Mouse (Mus musculus) stomach, embryonic 14.5 days (tissue): ENCODE results near the gene Samd4. TPM values are rescaled to one million over a fixed set of nuclear protein-coding genes. Genes with fewer than 3 reads are reported as not detected.

Experiments used
- ATAC-seq: fragments of 200-750 bp; cut with Nextera tagmentation; 2 replicates; pipeline ENCODE4 v1.8.0; 2017; ENCODE audit warnings: low read depth, moderate TSS enrichment; ENCODE audit not compliant: insufficient number of reproducible peaks, insufficient read depth, low FRiP score
- H3K27ac ChIP-seq: fragments of 300-500 bp; sonication (generic); 2 replicates; pipeline ENCODE4 v1.5.1; 2014; ENCODE audit warnings: mild to moderate bottlenecking, low read length, moderate library complexity, mixed read lengths
- H3K27me3 ChIP-seq: fragments of 300-500 bp; sonication (generic); 2 replicates; pipeline ENCODE4 v1.6.1; 2014; ENCODE audit warnings: low read length, control low read depth, mixed read lengths; ENCODE audit not compliant: control insufficient read depth, insufficient read depth
- H3K36me3 ChIP-seq: fragments of 300-500 bp; sonication (generic); 2 replicates; pipeline ENCODE4 v1.6.1; 2014; ENCODE audit warnings: mild to moderate bottlenecking, control low read depth, low read length, moderate library complexity, mixed read lengths; ENCODE audit not compliant: control insufficient read depth, insufficient read depth
- H3K4me1 ChIP-seq: fragments of 300-500 bp; sonication (generic); 2 replicates; pipeline ENCODE4 v1.6.1; 2014; ENCODE audit warnings: low read length, control low read depth, mixed read lengths; ENCODE audit not compliant: control insufficient read depth, insufficient read depth
- H3K4me2 ChIP-seq: fragments of 300-500 bp; sonication (generic); replicated peaks from 2 replicates; pipeline ENCODE4 v1.6.1; 2014; ENCODE audit warnings: low read depth, low read length, control low read depth
- H3K4me3 ChIP-seq: fragments of 300-500 bp; sonication (generic); 2 replicates; pipeline ENCODE4 v1.5.1; 2014; ENCODE audit warnings: low read depth, low read length, control low read depth
- H3K9ac ChIP-seq: fragments of 300-500 bp; sonication (generic); replicated peaks from 2 replicates; pipeline ENCODE4 v1.6.1; 2014; ENCODE audit warnings: low read depth, mild to moderate bottlenecking, control low read depth, low read length, moderate library complexity, mixed read lengths
- H3K9me3 ChIP-seq: fragments of 300-500 bp; sonication (generic); 2 replicates; pipeline ENCODE4 v1.6.1; 2016; ENCODE audit warnings: low read depth, low read length, control low read depth; ENCODE audit not compliant: control insufficient read depth
- WGBS: fragments of 180-500 bp; shearing (Covaris S2); extraction: QIAGEN DNeasy Blood & Tissue Kit; methylation state at CpG from one replicate; pipeline ENCODE4 v1.1.7; 2014; 5-methylcytosine and 5-hydroxymethylcytosine counted together
- polyA plus RNA-seq: library from polyadenylated mRNA; unstranded; fragments of >200 nt; fragmentation: Nextera tagmentation; extraction: Ambion mirVana; gene quantifications from 2 replicates; pipeline ENCODE4 v1.2.1, GENCODE M21; 2014

Samd4 gene
- polyA plus RNA-seq, 1 experiment from 2014 or later: 7.3 TPM

DNA sequence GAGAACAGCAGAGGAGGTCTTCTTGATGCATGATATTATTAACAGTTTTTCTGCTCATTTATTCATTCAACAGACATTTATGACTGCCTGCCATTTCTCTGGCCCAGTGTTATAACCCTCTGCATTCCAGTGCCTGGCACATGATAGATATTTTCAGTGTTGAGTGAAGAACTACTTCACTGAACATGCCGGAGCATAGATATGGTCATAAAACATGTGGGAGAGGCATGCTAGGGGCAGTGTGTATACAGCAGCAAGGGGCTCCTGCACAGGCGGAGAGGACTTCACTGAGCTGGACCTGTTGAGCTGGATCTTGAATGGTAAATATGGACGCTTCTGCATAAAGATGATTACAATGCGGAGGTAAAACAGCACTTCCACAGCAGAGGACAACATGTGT is 6.4 kb downstream of the Samd4 start:
- no peak for ATAC-seq
- Histone ChIP-seq H3K27ac (no peak overlapping the region), H3K27me3 (no peaks in the 10 kb centered on the region), H3K4me2 (no peak overlapping the region), H3K4me3 (no peak overlapping the region), H3K9me3 (no peaks in the 10 kb centered on the region), H3K4me1 (peaks cover 9% of the 10 kb centered on the region; the same call in 1 of the 2 replicates), H3K36me3 (no peaks in the 10 kb centered on the region), H3K9ac (no peak overlapping the region)
- 79% methylated on average over 4 of the region's 4 CpGs for WGBS

DNA sequence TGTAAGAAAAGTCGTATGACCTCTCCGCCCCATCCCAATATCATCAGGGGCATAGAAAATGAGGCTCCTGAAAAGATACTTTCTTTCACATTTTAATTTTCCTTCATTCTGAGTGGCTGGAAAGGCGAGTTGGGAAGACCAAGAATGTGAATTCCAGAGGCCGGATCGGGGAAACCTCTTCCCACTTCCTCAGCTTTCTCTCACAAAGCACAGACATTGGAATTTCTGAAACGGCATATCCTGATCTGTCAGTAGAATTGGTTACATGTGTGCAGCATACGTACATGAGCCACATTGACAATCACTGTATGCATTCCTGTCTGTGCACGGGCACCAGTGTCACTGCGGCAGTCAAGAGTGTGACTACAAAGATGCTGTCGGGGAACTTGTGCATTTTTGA is 11.3 kb downstream of the Samd4 start:
- no peak for ATAC-seq
- Histone ChIP-seq H3K9me3 (no peaks in the 10 kb centered on the region), H3K36me3 (no peaks in the 10 kb centered on the region), H3K4me1 (peaks cover 3% of the 10 kb centered on the region; the same call in 1 of the 2 replicates), H3K27ac (no peak overlapping the region), H3K4me3 (no peak overlapping the region), H3K4me2 (no peak overlapping the region), H3K27me3 (no peaks in the 10 kb centered on the region), H3K9ac (no peak overlapping the region)
- 82% methylated on average over 10 of the region's 10 CpGs for WGBS

DNA sequence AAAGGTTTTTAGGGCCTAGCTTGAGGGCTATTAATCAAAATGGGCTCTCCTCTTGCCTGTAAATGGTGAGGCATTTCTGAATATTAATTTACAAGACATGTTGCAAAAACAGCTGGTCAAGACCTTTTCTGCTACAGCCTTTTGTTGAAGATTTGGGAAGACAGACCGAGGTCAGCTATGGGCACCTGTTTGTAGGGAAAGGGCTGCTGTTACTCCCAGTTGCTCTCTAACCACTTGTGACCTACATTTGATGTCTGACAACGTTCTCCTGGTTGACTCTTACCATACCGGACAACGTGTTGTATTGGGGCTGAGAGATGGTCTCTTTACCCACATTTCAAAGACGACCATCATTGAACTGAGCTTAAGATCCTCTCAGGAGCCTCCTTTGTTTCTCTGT is 15.3 kb downstream of the Samd4 start:
- Histone ChIP-seq H3K27ac (no peak overlapping the region), H3K27me3 (no peaks in the 10 kb centered on the region), H3K4me1 (peaks cover 3% of the 10 kb centered on the region; the same call in 1 of the 2 replicates), H3K9ac (no peak overlapping the region), H3K9me3 (no peaks in the 10 kb centered on the region), H3K4me3 (no peak overlapping the region), H3K4me2 (no peak overlapping the region), H3K36me3 (no peaks in the 10 kb centered on the region)
- no peak for ATAC-seq
- 80% methylated on average over 5 of the region's 5 CpGs for WGBS

DNA sequence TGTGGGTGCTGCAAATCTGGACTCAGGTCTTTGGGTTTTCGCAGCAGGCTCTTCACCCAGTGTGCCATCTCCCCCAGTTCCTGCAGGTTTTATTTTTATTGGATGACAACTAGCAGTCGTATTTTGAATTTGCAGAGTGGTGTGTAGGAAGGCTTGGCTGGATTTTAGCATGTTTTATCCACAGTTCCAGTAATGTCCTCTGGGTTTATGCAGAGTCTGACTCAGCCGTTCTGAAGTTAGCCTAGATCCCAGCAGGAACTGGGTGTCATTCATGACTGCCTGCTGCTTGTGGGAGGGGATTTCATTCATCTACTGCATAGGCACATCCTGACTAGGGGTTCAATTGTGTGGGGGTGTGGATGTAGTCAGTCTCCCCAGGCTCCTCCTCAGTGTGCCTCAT is 16.0 kb downstream of the Samd4 start:
- H3K4me1 ChIP-seq: no peaks in the 10 kb centered on the region
- H3K27ac ChIP-seq: no peak overlapping the region
- no peak overlapping the region for H3K9ac ChIP-seq
- H3K9me3 ChIP-seq: no peaks in the 10 kb centered on the region
- no peaks in the 10 kb centered on the region for H3K27me3 ChIP-seq
- no peaks in the 10 kb centered on the region for H3K36me3 ChIP-seq
- no peak for ATAC-seq
- 64% methylated on average over 3 of the region's 3 CpGs for WGBS
- no peak overlapping the region for H3K4me2 ChIP-seq
- no peak overlapping the region for H3K4me3 ChIP-seq

- no peak overlapping the region for H3K4me2 ChIP-seq
- ATAC-seq: no peak
Measured at GRCm38 (mm10) chr14:46902498-46903087, 19.9 kb downstream of the Samd4 start.

DNA sequence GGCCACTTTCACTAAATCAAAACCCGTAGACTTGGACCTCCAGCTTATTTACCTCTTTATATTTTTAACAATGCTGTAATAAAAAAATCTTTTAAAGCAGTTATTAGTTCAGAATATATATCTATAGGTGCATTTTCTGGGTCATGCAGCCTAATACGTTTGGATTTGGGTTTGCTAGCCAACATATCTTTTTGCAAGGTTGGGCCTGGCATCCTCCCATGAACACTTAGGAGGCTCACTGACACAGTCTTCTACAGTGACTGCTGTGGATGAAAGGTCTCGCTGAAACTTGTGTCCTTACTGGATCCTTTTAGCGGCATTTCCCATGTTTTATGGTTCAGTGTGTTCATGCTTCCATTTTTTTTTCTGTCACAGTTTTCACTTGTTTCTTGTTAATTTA is 21.6 kb downstream of the Samd4 start:
- no peak overlapping the region for H3K27ac ChIP-seq
- no peak overlapping the region for H3K4me2 ChIP-seq
- H3K9ac ChIP-seq: no peak overlapping the region
- H3K27me3 ChIP-seq: no peaks in the 10 kb centered on the region
- H3K4me3 ChIP-seq: no peak overlapping the region
- H3K36me3 ChIP-seq: no peaks in the 10 kb centered on the region
- WGBS: 93% methylated on average over 4 of the region's 4 CpGs
- H3K4me1 ChIP-seq: no peaks in the 10 kb centered on the region
- no peak for ATAC-seq
- H3K9me3 ChIP-seq: no peaks in the 10 kb centered on the region

More at GRCm38 (mm10) chr14:46902498-46903087, 19.9 kb downstream of the Samd4 start:
- H3K36me3 ChIP-seq: no peaks in the 10 kb centered on the region
- no peak overlapping the region for H3K4me3 ChIP-seq
- no peaks in the 10 kb centered on the region for H3K9me3 ChIP-seq
- H3K27ac ChIP-seq: no peak overlapping the region
- no peak overlapping the region for H3K9ac ChIP-seq
- no peaks in the 10 kb centered on the region for H3K27me3 ChIP-seq
- H3K4me1 ChIP-seq: no peaks in the 10 kb centered on the region
- WGBS: 84% methylated on average over 9 of the region's 9 CpGs

DNA sequence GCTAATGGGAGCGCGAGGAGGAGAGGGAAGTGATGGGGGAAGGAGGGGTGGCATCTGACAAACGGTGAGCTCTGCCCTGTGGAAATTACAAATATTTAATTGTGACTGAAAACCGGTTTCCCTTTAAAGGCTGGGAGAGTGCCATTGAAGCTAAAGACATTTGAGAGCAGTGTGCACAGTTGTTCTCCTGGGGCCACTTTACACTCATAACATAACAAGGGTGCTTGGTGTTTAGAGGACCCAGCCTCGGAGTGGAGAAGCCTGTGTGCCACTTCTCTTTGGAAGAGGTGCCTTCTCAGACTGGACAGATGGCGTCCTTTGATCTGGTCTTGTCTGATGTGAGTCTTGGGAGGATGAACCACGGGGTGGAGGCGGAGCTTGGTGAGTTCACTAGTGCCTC is 26.2 kb downstream of the Samd4 start:
- Histone ChIP-seq H3K36me3 (no peaks in the 10 kb centered on the region), H3K27me3 (no peaks in the 10 kb centered on the region), H3K4me3 (no peak overlapping the region), H3K9ac (no peak overlapping the region), H3K27ac (no peak overlapping the region), H3K9me3 (no peaks in the 10 kb centered on the region), H3K4me1 (no peaks in the 10 kb centered on the region), H3K4me2 (no peak overlapping the region)
- ATAC-seq: no peak
- 66% methylated on average over 8 of the region's 8 CpGs for WGBS

- Histone ChIP-seq H3K9me3 (no peaks in the 10 kb centered on the region), H3K27ac (no peak overlapping the region), H3K4me3 (no peak overlapping the region), H3K4me2 (no peak overlapping the region), H3K27me3 (no peaks in the 10 kb centered on the region), H3K36me3 (no peaks in the 10 kb centered on the region), H3K9ac (no peak overlapping the region), H3K4me1 (no peaks in the 10 kb centered on the region)
- 77% methylated on average over 7 of the region's 7 CpGs for WGBS
- no peak for ATAC-seq
Measured at GRCm38 (mm10) chr14:46912496-46912895, 29.8 kb downstream of the Samd4 start.

GRCm38 (mm10) chr14:46914356-46914755 is 31.7 kb downstream of the Samd4 start:
- Histone ChIP-seq H3K36me3 (no peaks in the 10 kb centered on the region), H3K4me2 (no peak overlapping the region), H3K4me3 (no peak overlapping the region), H3K27me3 (no peaks in the 10 kb centered on the region), H3K9me3 (no peaks in the 10 kb centered on the region), H3K9ac (no peak overlapping the region), H3K4me1 (no peaks in the 10 kb centered on the region), H3K27ac (no peak overlapping the region)
- 77% methylated on average over 6 of the region's 6 CpGs for WGBS
- no peak for ATAC-seq
